Mouse (Mus musculus) retina, postnatal 1 day (tissue): ENCODE data around the gene Vmn1r200.
"Not testable (repeated sequence)": the region's sequence is repeated elsewhere in the genome, so short reads cannot be mapped to it uniquely, and the experiment has no call there.

ENCODE experiments used
- DNase-seq: peaks from one replicate; pipeline ENCODE4 v3.0.0-alpha.2; 2012

Gene Vmn1r200

GRCm38 (mm10) chr13:22390073-22390472 lies at the start of gene Vmn1r200:
TSS of gene Vmn1r200 (plus strand) at chr13:22390373.
- no peak for DNase-seq

GRCm38 (mm10) chr13:22350064-22350463 lies 40.1 kb upstream of the Vmn1r200 start, which contains the start of gene Vmn1r198:
TSS of gene Vmn1r198 (plus strand) at chr13:22350364.
- no peak for DNase-seq

GRCm38 (mm10) chr13:22350813-22351212 lies 39.4 kb upstream of the Vmn1r200 start:
- no peak for DNase-seq

GRCm38 (mm10) chr13:22379518-22379917 lies 10.7 kb upstream of the Vmn1r200 start, which contains the start of gene Vmn1r199:
TSS of gene Vmn1r199 (plus strand) at chr13:22379818.
- no peak for DNase-seq

GRCm38 (mm10) chr13:22381128-22381527 lies 9.0 kb upstream of the Vmn1r200 start:
- not testable (repeated sequence) for DNase-seq

- no peak for DNase-seq
These were observed 6.8 kb upstream of the Vmn1r200 start for GRCm38 (mm10) chr13:22383401-22383800.

- no peak for DNase-seq
These were observed 3.1 kb upstream of the Vmn1r200 start for GRCm38 (mm10) chr13:22387050-22387449.

GRCm38 (mm10) chr13:22402978-22403377 lies 12.8 kb downstream of the Vmn1r200 start:
- DNase-seq, result no peak
